Mouse (Mus musculus) embryo, embryonic 10.5 days (tissue): Measurements from ENCODE around the gene Def6.

Source experiments
- DNase-seq: peaks from one replicate; pipeline ENCODE4 v3.0.0-alpha.2; 2015; ENCODE audit warnings: low spot score

Gene Def6

GRCm38 (mm10) chr17:28207591-28208313 is at the start of gene Def6:
Gene Def6, plus strand, starts transcription at chr17:28207778.
- peak; percentile 82 for DNase-seq

GRCm38 (mm10) chr17:28160361-28160760 is 47.2 kb upstream of the Def6 start:
- peak; percentile 39 for DNase-seq

GRCm38 (mm10) chr17:28161310-28161881 is 46.2 kb upstream of the Def6 start:
- no peak for DNase-seq

- DNase-seq: peak; percentile 82
Observed at GRCm38 (mm10) chr17:28163666-28164065, 43.9 kb upstream of the Def6 start.

- no peak for DNase-seq
Observed at GRCm38 (mm10) chr17:28170460-28171305, 36.9 kb upstream of the Def6 start.

- no peak for DNase-seq
Observed at GRCm38 (mm10) chr17:28172690-28173089, 34.9 kb upstream of the Def6 start.

- peak; percentile 92 for DNase-seq
Observed at GRCm38 (mm10) chr17:28176775-28177539, 30.6 kb upstream of the Def6 start, which contains the start of gene Zfp523. Gene Zfp523, plus strand, starts transcription at chr17:28177129.

- peak; percentile 86 for DNase-seq
Observed at GRCm38 (mm10) chr17:28177540-28178046, 30.0 kb upstream of the Def6 start.

- no peak for DNase-seq
Observed at GRCm38 (mm10) chr17:28180331-28180730, 27.2 kb upstream of the Def6 start.

- no peak for DNase-seq
Observed at GRCm38 (mm10) chr17:28180783-28181544, 26.6 kb upstream of the Def6 start.

- DNase-seq: no peak
Observed at GRCm38 (mm10) chr17:28184971-28185638, 22.5 kb upstream of the Def6 start.

GRCm38 (mm10) chr17:28188313-28188712 is 19.3 kb upstream of the Def6 start:
- DNase-seq: no peak

GRCm38 (mm10) chr17:28192754-28193153 is 14.8 kb upstream of the Def6 start:
- no peak for DNase-seq

GRCm38 (mm10) chr17:28193559-28193958 is 14.0 kb upstream of the Def6 start:
- DNase-seq: no peak

- DNase-seq: no peak
Observed at GRCm38 (mm10) chr17:28195033-28195432, 12.5 kb upstream of the Def6 start.

- DNase-seq: no peak
Observed at GRCm38 (mm10) chr17:28197646-28198045, 9.9 kb upstream of the Def6 start.

- no peak for DNase-seq
Observed at GRCm38 (mm10) chr17:28201982-28202381, 5.6 kb upstream of the Def6 start.

GRCm38 (mm10) chr17:28204052-28204720 is 3.4 kb upstream of the Def6 start:
- peak; percentile 76 for DNase-seq

GRCm38 (mm10) chr17:28205443-28205842 is 2.1 kb upstream of the Def6 start:
- no peak for DNase-seq

GRCm38 (mm10) chr17:28207092-28207491 is 486 bp upstream of the Def6 start:
- no peak for DNase-seq
